Mouse (Mus musculus): Measurements from ENCODE around the gene Gm16253.

Gene Gm16253

GRCm38 (mm10) chr3:96543345-96543744 lies 33.4 kb upstream of the Gm16253 start:
- H3K27me3 ChIP-seq (ENCODE audit: insufficient read depth, low read length): peaks cover 5% of the 10 kb centered on the region; the same call in 1 of the 2 replicates
- no peaks in the 10 kb centered on the region for H3K9me3 ChIP-seq (ENCODE audit: low read length)
- TF ChIP-seq CTCF (conservative IDR thresholded peaks at IDR 0.05; ENCODE audit: low read length) (no peak), POU5F1 (IDR thresholded peaks at IDR 0.05; ENCODE audit: borderline replicate concordance, low read length) (no peak), NANOG (IDR thresholded peaks at IDR 0.05; ENCODE audit: borderline replicate concordance, low read length) (no peak)
- H3K4me1 ChIP-seq (replicated peaks; ENCODE audit: low read depth, low read length): peaks cover 15% of the 10 kb centered on the region
- H3K36me3 ChIP-seq (ENCODE audit: insufficient read depth, low read length): no peaks in the 10 kb centered on the region
- no peak overlapping the region for H3K4me3 ChIP-seq (replicated peaks; ENCODE audit: low read length)

- peaks cover 23% of the 10 kb centered on the region for H3K4me1 ChIP-seq (replicated peaks; ENCODE audit: low read depth, low read length)
- TF ChIP-seq CTCF (conservative IDR thresholded peaks at IDR 0.05; ENCODE audit: low read length) (peak; percentile 13; the same call in 1 of the 2 replicates), NANOG (IDR thresholded peaks at IDR 0.05; ENCODE audit: borderline replicate concordance, low read length) (no peak), POU5F1 (IDR thresholded peaks at IDR 0.05; ENCODE audit: borderline replicate concordance, low read length) (no peak)
- H3K36me3 ChIP-seq (ENCODE audit: insufficient read depth, low read length): no peaks in the 10 kb centered on the region
- H3K9me3 ChIP-seq (ENCODE audit: low read length): no peaks in the 10 kb centered on the region
- H3K27me3 ChIP-seq (ENCODE audit: insufficient read depth, low read length): peaks cover 5% of the 10 kb centered on the region; the same call in 1 of the 2 replicates
- no peak overlapping the region for H3K4me3 ChIP-seq (replicated peaks; ENCODE audit: low read length)
Observed at GRCm38 (mm10) chr3:96545565-96545964, 31.2 kb upstream of the Gm16253 start.

GRCm38 (mm10) chr3:96546880-96547279 lies 29.9 kb upstream of the Gm16253 start:
- H3K36me3 ChIP-seq (ENCODE audit: insufficient read depth, low read length): no peaks in the 10 kb centered on the region
- peaks cover 32% of the 10 kb centered on the region for H3K4me1 ChIP-seq (replicated peaks; ENCODE audit: low read depth, low read length)
- TF ChIP-seq CTCF (conservative IDR thresholded peaks at IDR 0.05; ENCODE audit: low read length): no peak
- TF ChIP-seq POU5F1 (IDR thresholded peaks at IDR 0.05; ENCODE audit: borderline replicate concordance, low read length): no peak
- no peak for TF ChIP-seq NANOG (IDR thresholded peaks at IDR 0.05; ENCODE audit: borderline replicate concordance, low read length)
- H3K9me3 ChIP-seq (ENCODE audit: low read length): no peaks in the 10 kb centered on the region
- no peak overlapping the region for H3K4me3 ChIP-seq (replicated peaks; ENCODE audit: low read length)
- peaks cover 5% of the 10 kb centered on the region; the same call in 1 of the 2 replicates for H3K27me3 ChIP-seq (ENCODE audit: insufficient read depth, low read length)

GRCm38 (mm10) chr3:96547389-96547960 lies 29.3 kb upstream of the Gm16253 start:
- no peak for TF ChIP-seq NANOG (IDR thresholded peaks at IDR 0.05; ENCODE audit: borderline replicate concordance, low read length)
- peak; percentile 81 for TF ChIP-seq CTCF (conservative IDR thresholded peaks at IDR 0.05; ENCODE audit: low read length)
- no peaks in the 10 kb centered on the region for H3K36me3 ChIP-seq (ENCODE audit: insufficient read depth, low read length)
- peaks cover 35% of the 10 kb centered on the region for H3K4me1 ChIP-seq (replicated peaks; ENCODE audit: low read depth, low read length)
- peaks cover 5% of the 10 kb centered on the region; the same call in 1 of the 2 replicates for H3K27me3 ChIP-seq (ENCODE audit: insufficient read depth, low read length)
- H3K4me3 ChIP-seq (replicated peaks; ENCODE audit: low read length): no peak overlapping the region
- H3K9me3 ChIP-seq (ENCODE audit: low read length): no peaks in the 10 kb centered on the region

GRCm38 (mm10) chr3:96548824-96549223 lies 28.0 kb upstream of the Gm16253 start:
- peaks cover 48% of the 10 kb centered on the region for H3K4me1 ChIP-seq (replicated peaks; ENCODE audit: low read depth, low read length)
- H3K4me3 ChIP-seq (replicated peaks; ENCODE audit: low read length): no peak overlapping the region
- H3K27me3 ChIP-seq (ENCODE audit: insufficient read depth, low read length): no peaks in the 10 kb centered on the region
- TF ChIP-seq POU5F1 (IDR thresholded peaks at IDR 0.05; ENCODE audit: borderline replicate concordance, low read length) (no peak), CTCF (conservative IDR thresholded peaks at IDR 0.05; ENCODE audit: low read length) (no peak), NANOG (IDR thresholded peaks at IDR 0.05; ENCODE audit: borderline replicate concordance, low read length) (no peak)
- no peaks in the 10 kb centered on the region for H3K36me3 ChIP-seq (ENCODE audit: insufficient read depth, low read length)
- H3K9me3 ChIP-seq (ENCODE audit: low read length): no peaks in the 10 kb centered on the region

GRCm38 (mm10) chr3:96549346-96549745 lies 27.4 kb upstream of the Gm16253 start:
- no peaks in the 10 kb centered on the region for H3K27me3 ChIP-seq (ENCODE audit: insufficient read depth, low read length)
- no peak overlapping the region for H3K4me3 ChIP-seq (replicated peaks; ENCODE audit: low read length)
- H3K4me1 ChIP-seq (replicated peaks; ENCODE audit: low read depth, low read length): peaks cover 53% of the 10 kb centered on the region
- TF ChIP-seq NANOG (IDR thresholded peaks at IDR 0.05; ENCODE audit: borderline replicate concordance, low read length) (no peak), POU5F1 (IDR thresholded peaks at IDR 0.05; ENCODE audit: borderline replicate concordance, low read length) (no peak)
- no peaks in the 10 kb centered on the region for H3K36me3 ChIP-seq (ENCODE audit: insufficient read depth, low read length)
- H3K9me3 ChIP-seq (ENCODE audit: low read length): no peaks in the 10 kb centered on the region

- H3K4me3 ChIP-seq (replicated peaks; ENCODE audit: low read length): no peak overlapping the region
- H3K4me1 ChIP-seq (replicated peaks; ENCODE audit: low read depth, low read length): peaks cover 71% of the 10 kb centered on the region
- H3K9me3 ChIP-seq (ENCODE audit: low read length): no peaks in the 10 kb centered on the region
- H3K36me3 ChIP-seq (ENCODE audit: insufficient read depth, low read length): no peaks in the 10 kb centered on the region
- no peak for TF ChIP-seq NANOG (IDR thresholded peaks at IDR 0.05; ENCODE audit: borderline replicate concordance, low read length)
- TF ChIP-seq CTCF (conservative IDR thresholded peaks at IDR 0.05; ENCODE audit: low read length): peak; percentile 26; the same call in 1 of the 2 replicates
- TF ChIP-seq POU5F1 (IDR thresholded peaks at IDR 0.05; ENCODE audit: borderline replicate concordance, low read length): no peak
- no peaks in the 10 kb centered on the region for H3K27me3 ChIP-seq (ENCODE audit: insufficient read depth, low read length)
Observed at GRCm38 (mm10) chr3:96551203-96551602, 25.6 kb upstream of the Gm16253 start.

GRCm38 (mm10) chr3:96551890-96552289 lies 24.9 kb upstream of the Gm16253 start:
- no peak for TF ChIP-seq POU5F1 (IDR thresholded peaks at IDR 0.05; ENCODE audit: borderline replicate concordance, low read length)
- TF ChIP-seq CTCF (conservative IDR thresholded peaks at IDR 0.05; ENCODE audit: low read length): no peak
- TF ChIP-seq NANOG (IDR thresholded peaks at IDR 0.05; ENCODE audit: borderline replicate concordance, low read length): no peak
- peaks cover 76% of the 10 kb centered on the region for H3K4me1 ChIP-seq (replicated peaks; ENCODE audit: low read depth, low read length)
- no peaks in the 10 kb centered on the region for H3K36me3 ChIP-seq (ENCODE audit: insufficient read depth, low read length)
- no peak overlapping the region for H3K4me3 ChIP-seq (replicated peaks; ENCODE audit: low read length)
- H3K9me3 ChIP-seq (ENCODE audit: low read length): no peaks in the 10 kb centered on the region
- no peaks in the 10 kb centered on the region for H3K27me3 ChIP-seq (ENCODE audit: insufficient read depth, low read length)

- Histone ChIP-seq H3K27me3 (ENCODE audit: insufficient read depth, low read length) (no peaks in the 10 kb centered on the region), H3K9me3 (ENCODE audit: low read length) (no peaks in the 10 kb centered on the region), H3K36me3 (ENCODE audit: insufficient read depth, low read length) (peaks cover 1% of the 10 kb centered on the region), H3K4me3 (replicated peaks; ENCODE audit: low read length) (peak overlapping the region; percentile 48; the same call in 1 of the 2 replicates), H3K4me1 (replicated peaks; ENCODE audit: low read depth, low read length) (peaks cover 68% of the 10 kb centered on the region)
- TF ChIP-seq POU5F1 (IDR thresholded peaks at IDR 0.05; ENCODE audit: borderline replicate concordance, low read length) (no peak), CTCF (conservative IDR thresholded peaks at IDR 0.05; ENCODE audit: low read length) (no peak), NANOG (IDR thresholded peaks at IDR 0.05; ENCODE audit: borderline replicate concordance, low read length) (no peak)
Observed at GRCm38 (mm10) chr3:96553601-96554000, 23.2 kb upstream of the Gm16253 start.
